Comparison of ENCODE assay signal across 11 mouse cellular contexts in genomic region chr12:108674502-108674901, GRCm38 (mm10). TPM values are rescaled to one million over a fixed set of nuclear protein-coding genes. Genes with fewer than 3 reads are reported as not detected.
A peak's percentile ranks its signal among the peaks of the same experiment; 100 is the strongest.
DNase-seq lines count a peak whose midpoint lies in the region; ATAC-seq lines count a peak whose summit lies in the region.
"Had no signal": no experiment of that assay in that cellular context is flagged by ENCODE, and none has a peak within 500 bp of the region (broad histone marks: within the 10 kb centered on the region; RNA-seq: fewer than 3 reads in every experiment).

No protein-coding gene starts in this region.

- no peaks in the 10 kb centered on the region for H3K27me3 ChIP-seq in hindbrain, embryonic 16.5 days (replicated peaks; ENCODE audit: control insufficient read depth, insufficient read depth, low read length)
- no peaks in the 10 kb centered on the region for H3K27me3 ChIP-seq in hindbrain, embryonic 12.5 days
- H3K27me3 ChIP-seq: embryonic facial prominence, embryonic 15.5 days; limb, embryonic 13.5 days had no signal

- no peaks in the 10 kb centered on the region for H3K9me3 ChIP-seq in hindbrain, embryonic 16.5 days (ENCODE audit: control insufficient read depth, low read length)
- H3K9me3 ChIP-seq in hindbrain, embryonic 12.5 days (replicated peaks) = no peaks in the 10 kb centered on the region
- H3K9me3 ChIP-seq: embryonic facial prominence, embryonic 15.5 days; limb, embryonic 13.5 days had no signal

- H3K9ac ChIP-seq in hindbrain, embryonic 16.5 days (ENCODE audit: low read depth, low read length) = no peak overlapping the region
- no peak overlapping the region for H3K9ac ChIP-seq in hindbrain, embryonic 12.5 days
- H3K9ac ChIP-seq: embryonic facial prominence, embryonic 15.5 days; limb, embryonic 13.5 days had no signal

- H3K27ac ChIP-seq in hindbrain, embryonic 16.5 days (ENCODE audit: low read depth, low read length) = no peak overlapping the region
- no peak overlapping the region for H3K27ac ChIP-seq in hindbrain, embryonic 12.5 days
- H3K27ac ChIP-seq: limb, embryonic 13.5 days had no signal

- 0 out of 2 replicates have a peak, but pooled peaks have one; percentile 28 for ATAC-seq in hindbrain, embryonic 16.5 days
- ATAC-seq in hindbrain, embryonic 12.5 days (ENCODE audit: low FRiP score) = no peak

- H3K4me2 ChIP-seq in hindbrain, embryonic 16.5 days (ENCODE audit: low read length) = no peak overlapping the region
- no peak overlapping the region for H3K4me2 ChIP-seq in hindbrain, embryonic 12.5 days (replicated peaks)
- H3K4me2 ChIP-seq: embryonic facial prominence, embryonic 15.5 days; limb, embryonic 13.5 days had no signal

- no peak overlapping the region for H3K4me3 ChIP-seq in hindbrain, embryonic 16.5 days (ENCODE audit: low read length)
- H3K4me3 ChIP-seq in hindbrain, embryonic 12.5 days = no peak overlapping the region
- H3K4me3 ChIP-seq: embryonic facial prominence, embryonic 15.5 days; limb, embryonic 13.5 days had no signal

- H3K36me3 ChIP-seq in hindbrain, embryonic 16.5 days (ENCODE audit: control insufficient read depth, insufficient read depth, low read length) = peaks cover 21% of the 10 kb centered on the region
- H3K36me3 ChIP-seq in hindbrain, embryonic 12.5 days = peaks cover 66% of the 10 kb centered on the region
- H3K36me3 ChIP-seq: G1E had no signal

- WGBS in hindbrain, embryonic 16.5 days = 88% methylated on average over 4 of the region's 4 CpGs
- 91% methylated on average over 4 of the region's 4 CpGs for WGBS in hindbrain, embryonic 12.5 days

- peak; percentile 65 to 73 for DNase-seq in cerebellum, postnatal 25 days
- peak; percentile 69 to 78 for DNase-seq in kidney, adult 8-10 months
- DNase-seq in lung, postnatal 36 days = peak; percentile 78
- DNase-seq in ovary, postnatal 36 days (ENCODE audit: low spot score) = no peak
- no peak for DNase-seq in liver
- DNase-seq in MN1 (ENCODE audit: low spot score) = no peak

- H3K4me1 ChIP-seq in hindbrain, embryonic 16.5 days (ENCODE audit: control insufficient read depth, insufficient read depth, low read depth, low read length) = no peaks in the 10 kb centered on the region
- H3K4me1 ChIP-seq in hindbrain, embryonic 12.5 days = no peaks in the 10 kb centered on the region
- H3K4me1 ChIP-seq: embryonic facial prominence, embryonic 15.5 days; limb, embryonic 13.5 days had no signal

RNA-seq across cellular contexts. Expression of gene Degs2, which starts 27.6 kb away (rescaled TPM):
- polyA plus RNA-seq in hindbrain, embryonic 16.5 days (2015; fragmentation: Nextera tagmentation; extraction: Ambion mirVana) = 1.8 and 2.5 TPM in 2 replicates
- 1.7 and 2.2 TPM in 2 replicates for polyA plus RNA-seq in hindbrain, embryonic 12.5 days (2016; fragmentation: Nextera tagmentation; extraction: Ambion mirVana)
- polyA plus RNA-seq: G1E had no signal

Comparison
In these comparisons a context has a peak if more than half of its experiments do, and no peak if none do; other contexts are left out.
1. DNase-seq: peak in cerebellum, postnatal 25 days (2 of 2), kidney, adult 8-10 months (2 of 2) and lung, postnatal 36 days (single experiment); none in ovary, postnatal 36 days (single experiment), liver (single experiment) and MN1 (single experiment).